Mouse (Mus musculus): Measurements from ENCODE around the gene Hsfy2. TPM values are rescaled to one million over a fixed set of nuclear protein-coding genes. Genes with fewer than 3 reads are reported as not detected.

Gene Hsfy2
- polyA plus RNA-seq (2016; fragmentation: Nextera tagmentation; extraction: Ambion mirVana) = not detected in 2 replicates

DNA sequence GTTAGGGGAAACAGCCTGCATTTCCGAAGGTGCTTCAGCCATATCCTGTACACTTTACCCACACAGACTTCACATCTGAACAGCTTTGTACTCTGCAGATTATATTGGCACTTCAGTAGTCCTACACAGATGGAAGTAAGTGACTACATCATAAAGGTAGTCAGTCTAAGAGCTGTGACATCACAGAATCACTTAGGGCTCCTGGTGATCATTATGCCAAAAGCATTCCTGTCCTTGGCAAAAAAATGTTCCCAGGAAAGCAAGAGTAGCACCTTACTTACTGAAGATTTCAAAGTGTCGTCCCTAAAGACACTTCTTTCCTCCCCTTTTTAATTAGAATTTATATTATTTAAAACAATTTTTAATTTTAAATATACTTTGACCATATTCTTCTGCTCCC, at the start of gene Hsfy2:
Gene Hsfy2 (minus strand): TSS at position 101 of the 400 bp plus-strand sequence.
- no peak for ATAC-seq (ENCODE audit: insufficient number of reproducible peaks, low FRiP score)
- no peak within 1 kb of the TSS for H3K9ac ChIP-seq
- H3K4me1 ChIP-seq (replicated peaks) = no peaks in the 10 kb centered on the region
- H3K27me3 ChIP-seq (replicated peaks) = no peaks in the 10 kb centered on the region
- H3K4me2 ChIP-seq = no peak within 1 kb of the TSS
- WGBS = 75% methylated on average over 2 of the region's 2 CpGs
- no peak within 1 kb of the TSS for H3K27ac ChIP-seq (ENCODE audit: poor library complexity, severe bottlenecking)
- H3K9me3 ChIP-seq (replicated peaks) = no peaks in the 10 kb centered on the region
- no peak within 1 kb of the TSS for H3K4me3 ChIP-seq
- no peaks in the 10 kb centered on the region for H3K36me3 ChIP-seq

DNA sequence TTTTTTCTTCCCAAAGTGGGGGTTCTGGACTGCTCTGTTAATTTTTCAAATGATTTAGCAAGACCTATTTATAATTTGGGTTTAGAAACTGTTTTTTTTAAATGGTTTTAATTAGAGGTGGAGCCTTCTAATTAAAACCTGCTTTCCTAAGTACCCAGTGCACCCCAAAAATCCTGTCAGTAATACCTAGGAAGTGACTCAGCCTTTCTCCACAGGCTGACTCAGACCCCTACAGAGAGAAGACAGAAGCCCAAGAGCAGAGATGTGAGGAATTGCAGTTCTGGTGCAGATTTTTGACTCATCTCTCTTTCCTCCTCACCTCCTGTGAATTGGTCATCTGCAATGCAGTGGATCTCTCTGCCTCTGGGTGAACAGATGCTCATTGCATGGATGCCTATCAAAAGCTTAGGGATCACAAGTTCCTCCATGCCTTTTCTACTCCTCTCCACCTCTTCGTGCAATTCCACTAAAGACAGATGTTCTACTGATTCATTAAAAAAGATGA, 47.9 kb upstream of the Hsfy2 start:
- H3K9ac ChIP-seq = no peak overlapping the region
- 82% methylated on average over 1 of the region's 1 CpGs for WGBS
- no peak overlapping the region for H3K27ac ChIP-seq (ENCODE audit: poor library complexity, severe bottlenecking)
- no peak overlapping the region for H3K4me2 ChIP-seq
- no peaks in the 10 kb centered on the region for H3K4me1 ChIP-seq (replicated peaks)
- H3K9me3 ChIP-seq (replicated peaks) = no peaks in the 10 kb centered on the region
- no peaks in the 10 kb centered on the region for H3K27me3 ChIP-seq (replicated peaks)
- no peak overlapping the region for H3K4me3 ChIP-seq
- ATAC-seq (ENCODE audit: insufficient number of reproducible peaks, low FRiP score) = no peak
- no peaks in the 10 kb centered on the region for H3K36me3 ChIP-seq

DNA sequence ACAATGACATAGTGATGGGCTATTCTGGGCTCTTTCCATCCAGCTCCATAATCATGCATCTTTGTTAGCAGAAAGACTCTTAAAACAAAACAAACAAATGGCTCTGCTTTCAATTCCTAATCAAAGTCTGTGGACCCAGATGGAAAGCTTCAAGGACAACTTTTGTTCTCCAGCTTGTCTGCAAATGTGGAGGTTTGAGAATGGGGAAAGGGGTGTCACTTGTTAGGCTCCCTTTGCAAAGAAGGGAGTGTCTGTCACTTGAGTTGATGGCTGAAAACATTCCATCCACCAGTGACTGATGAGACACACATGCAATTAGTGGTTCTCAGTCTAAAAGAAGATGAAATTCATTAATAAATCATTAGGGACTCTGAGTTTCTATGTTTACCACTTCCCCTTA, 47.3 kb upstream of the Hsfy2 start:
- H3K4me3 ChIP-seq = no peak overlapping the region
- H3K9ac ChIP-seq = no peak overlapping the region
- no peak for ATAC-seq (ENCODE audit: insufficient number of reproducible peaks, low FRiP score)
- H3K9me3 ChIP-seq (replicated peaks) = no peaks in the 10 kb centered on the region
- no peaks in the 10 kb centered on the region for H3K36me3 ChIP-seq
- H3K27me3 ChIP-seq (replicated peaks) = no peaks in the 10 kb centered on the region
- no peak overlapping the region for H3K4me2 ChIP-seq
- no peak overlapping the region for H3K27ac ChIP-seq (ENCODE audit: poor library complexity, severe bottlenecking)
- H3K4me1 ChIP-seq (replicated peaks) = no peaks in the 10 kb centered on the region

DNA sequence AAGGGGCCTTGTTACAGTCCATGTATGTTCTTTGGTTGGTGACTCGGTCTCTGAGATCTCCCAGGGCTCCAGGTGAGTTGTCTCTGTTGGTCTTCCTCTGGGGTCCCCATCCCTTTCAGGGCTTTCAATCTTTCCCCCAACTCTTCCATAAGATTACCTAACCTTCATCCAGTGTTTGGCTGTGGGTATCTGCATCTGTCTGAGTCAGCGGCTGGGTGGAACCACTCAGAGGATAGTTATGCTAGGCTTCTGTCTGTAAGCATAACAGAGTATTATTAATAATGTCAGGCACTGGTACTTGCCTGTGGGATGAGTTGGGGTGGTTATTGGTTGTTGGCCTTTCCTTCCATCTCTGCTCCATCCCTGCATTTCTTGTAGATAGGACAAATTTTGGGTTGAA, 44.0 kb upstream of the Hsfy2 start:
- 76% methylated on average over 2 of the region's 2 CpGs for WGBS
- no peak overlapping the region for H3K4me2 ChIP-seq

DNA sequence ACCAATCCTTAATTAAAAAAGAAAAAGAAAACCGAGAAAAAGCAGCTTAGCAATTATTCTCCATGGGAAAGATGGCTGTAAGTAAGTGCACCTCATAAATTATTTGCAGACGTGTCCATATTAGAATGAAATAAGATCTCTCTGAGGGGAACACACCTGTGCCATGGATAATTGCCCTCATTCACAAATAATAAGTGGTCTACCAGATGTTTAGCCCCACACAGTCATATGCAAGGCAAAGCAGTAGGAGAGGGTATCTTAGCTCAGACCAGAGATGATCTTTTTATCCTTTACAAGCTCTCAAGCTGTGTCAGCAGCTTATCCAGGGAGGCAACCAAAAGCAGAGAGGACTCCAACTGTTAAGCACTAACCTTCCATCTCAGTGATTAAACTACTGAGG, 38.0 kb upstream of the Hsfy2 start:
- no peaks in the 10 kb centered on the region for H3K9me3 ChIP-seq (replicated peaks)
- no peak overlapping the region for H3K4me2 ChIP-seq
- WGBS = 65% methylated on average over 2 of the region's 2 CpGs
- no peak for ATAC-seq (ENCODE audit: insufficient number of reproducible peaks, low FRiP score)
- H3K4me1 ChIP-seq (replicated peaks) = no peaks in the 10 kb centered on the region; the same call in 1 of the 2 replicates
- H3K27me3 ChIP-seq (replicated peaks) = no peaks in the 10 kb centered on the region
- H3K27ac ChIP-seq (ENCODE audit: poor library complexity, severe bottlenecking) = no peak overlapping the region
- H3K36me3 ChIP-seq = no peaks in the 10 kb centered on the region
- H3K9ac ChIP-seq = no peak overlapping the region
- no peak overlapping the region for H3K4me3 ChIP-seq

More for the DNA sequence above, 44.0 kb upstream of the Hsfy2 start:
- no peak overlapping the region for H3K27ac ChIP-seq (ENCODE audit: poor library complexity, severe bottlenecking)
- ATAC-seq (ENCODE audit: insufficient number of reproducible peaks, low FRiP score) = no peak
- no peaks in the 10 kb centered on the region for H3K9me3 ChIP-seq (replicated peaks)
- H3K9ac ChIP-seq = no peak overlapping the region
- no peak overlapping the region for H3K4me3 ChIP-seq
- no peaks in the 10 kb centered on the region for H3K27me3 ChIP-seq (replicated peaks)
- no peaks in the 10 kb centered on the region; the same call in 1 of the 2 replicates for H3K4me1 ChIP-seq (replicated peaks)
- no peaks in the 10 kb centered on the region for H3K36me3 ChIP-seq

DNA sequence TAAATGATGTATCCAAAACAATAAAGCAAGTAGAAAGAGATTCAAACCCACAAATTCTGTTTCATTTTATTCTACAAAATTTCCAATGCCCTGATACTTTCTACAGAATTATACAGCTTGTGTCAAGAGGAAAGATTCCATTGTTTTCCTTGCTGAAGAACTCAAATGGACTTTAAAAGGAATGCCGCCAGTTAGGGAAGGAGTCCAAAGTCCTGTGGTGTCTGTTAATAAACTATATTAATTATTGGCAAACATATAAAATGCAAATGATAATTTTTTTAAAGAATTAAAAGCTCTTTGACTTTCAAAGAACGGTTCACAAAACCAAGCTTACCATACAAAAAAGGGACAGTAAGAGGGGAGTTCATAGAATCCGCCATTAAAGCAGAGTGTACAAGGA, 37.4 kb upstream of the Hsfy2 start:
- H3K4me2 ChIP-seq = no peak overlapping the region
- no peak overlapping the region for H3K9ac ChIP-seq
- H3K4me3 ChIP-seq = no peak overlapping the region
- no peaks in the 10 kb centered on the region for H3K36me3 ChIP-seq
- no peaks in the 10 kb centered on the region for H3K27me3 ChIP-seq (replicated peaks)
- no peaks in the 10 kb centered on the region for H3K9me3 ChIP-seq (replicated peaks)
- WGBS = 79% methylated on average over 3 of the region's 3 CpGs
- no peaks in the 10 kb centered on the region; the same call in 1 of the 2 replicates for H3K4me1 ChIP-seq (replicated peaks)
- no peak for ATAC-seq (ENCODE audit: insufficient number of reproducible peaks, low FRiP score)
- no peak overlapping the region for H3K27ac ChIP-seq (ENCODE audit: poor library complexity, severe bottlenecking)

DNA sequence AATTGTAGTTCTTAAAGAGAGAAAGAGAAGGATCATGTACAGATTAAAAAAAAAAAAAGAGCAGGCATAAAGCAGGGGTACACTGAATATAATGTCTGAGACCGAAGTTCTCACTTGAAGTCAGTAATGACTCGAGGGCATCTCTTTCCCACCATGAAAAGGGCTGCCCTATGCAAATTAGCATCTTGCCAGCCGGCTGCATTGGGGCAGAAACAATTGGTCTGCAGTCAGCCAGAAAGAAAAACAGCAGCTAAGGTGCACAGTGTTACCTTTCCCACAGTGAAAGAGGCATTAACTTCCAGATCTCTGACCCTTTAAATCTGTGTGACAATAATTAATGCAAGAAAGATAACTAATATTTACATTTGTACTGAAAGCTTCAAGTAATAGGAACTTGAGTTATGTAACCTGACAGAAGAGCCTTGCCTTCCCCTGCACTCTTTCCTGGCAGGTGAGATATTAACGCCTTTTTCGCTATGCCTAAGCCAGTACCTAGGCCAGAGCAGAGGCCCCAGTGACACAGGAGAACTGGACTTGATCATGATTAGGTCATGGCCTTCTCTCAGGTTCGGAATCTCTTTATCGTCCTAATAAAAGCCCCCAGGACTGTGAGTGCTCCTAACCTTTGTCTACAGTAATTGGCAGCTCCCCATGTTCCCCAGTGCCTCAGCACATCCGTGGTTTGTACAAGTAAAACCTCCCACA, 34.2 kb upstream of the Hsfy2 start:
- Histone ChIP-seq H3K9me3 (replicated peaks) (no peaks in the 10 kb centered on the region), H3K36me3 (no peaks in the 10 kb centered on the region), H3K4me3 (no peak overlapping the region), H3K27ac (ENCODE audit: poor library complexity, severe bottlenecking) (no peak overlapping the region), H3K4me2 (no peak overlapping the region), H3K9ac (no peak overlapping the region), H3K27me3 (replicated peaks) (no peaks in the 10 kb centered on the region), H3K4me1 (replicated peaks) (no peaks in the 10 kb centered on the region)
- WGBS = 50% methylated on average over 8 of the region's 8 CpGs
- no peak for ATAC-seq (ENCODE audit: insufficient number of reproducible peaks, low FRiP score)

DNA sequence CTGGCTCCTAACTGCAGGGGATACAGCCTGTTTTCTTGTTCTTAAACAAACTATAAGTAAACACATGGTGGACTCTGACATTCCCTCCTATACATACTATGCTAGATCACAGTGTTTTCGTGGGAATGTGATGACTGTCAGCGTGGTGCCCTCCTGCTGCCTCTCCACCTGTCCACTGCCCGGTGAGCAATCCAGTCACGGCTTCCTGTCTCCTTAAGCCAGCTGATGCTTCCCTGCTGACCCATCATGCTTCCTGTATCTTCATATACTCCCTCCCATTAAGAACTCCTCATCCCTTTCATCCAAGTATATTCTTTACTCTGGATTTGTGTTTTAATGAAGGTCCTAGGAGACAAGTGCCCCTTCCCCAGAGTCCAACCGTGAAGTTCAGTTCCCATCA, 33.3 kb upstream of the Hsfy2 start:
- WGBS = 74% methylated on average over 5 of the region's 5 CpGs
- Histone ChIP-seq H3K27ac (ENCODE audit: poor library complexity, severe bottlenecking) (no peak overlapping the region), H3K4me3 (no peak overlapping the region), H3K27me3 (replicated peaks) (no peaks in the 10 kb centered on the region), H3K9ac (no peak overlapping the region), H3K36me3 (no peaks in the 10 kb centered on the region), H3K4me1 (replicated peaks) (no peaks in the 10 kb centered on the region), H3K9me3 (replicated peaks) (no peaks in the 10 kb centered on the region), H3K4me2 (no peak overlapping the region)
- ATAC-seq (ENCODE audit: insufficient number of reproducible peaks, low FRiP score) = no peak

DNA sequence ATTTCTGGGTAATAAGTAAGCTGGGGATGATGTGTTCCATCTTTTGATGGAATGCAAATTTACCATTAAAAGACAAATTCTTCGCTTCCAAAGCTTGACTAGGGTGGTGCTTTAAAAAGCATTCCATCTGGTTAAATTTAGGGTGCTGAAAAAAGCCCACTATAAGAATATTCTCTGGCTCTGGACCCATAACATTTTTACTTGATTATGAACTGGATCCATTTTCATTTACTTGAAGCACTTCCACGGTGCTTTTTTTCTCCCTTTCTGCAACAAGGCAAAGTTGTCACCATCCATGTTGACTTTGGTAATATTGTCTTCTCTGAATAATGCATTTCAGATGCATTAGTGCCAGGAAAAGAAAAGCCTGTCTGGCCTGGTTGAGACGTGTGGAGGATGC, 27.4 kb upstream of the Hsfy2 start:
- H3K9me3 ChIP-seq (replicated peaks) = no peaks in the 10 kb centered on the region
- no peak overlapping the region for H3K4me2 ChIP-seq
- ATAC-seq (ENCODE audit: insufficient number of reproducible peaks, low FRiP score) = no peak
- no peak overlapping the region for H3K4me3 ChIP-seq
- H3K27me3 ChIP-seq (replicated peaks) = no peaks in the 10 kb centered on the region
- H3K4me1 ChIP-seq (replicated peaks) = no peaks in the 10 kb centered on the region
- no peaks in the 10 kb centered on the region for H3K36me3 ChIP-seq
- H3K27ac ChIP-seq (ENCODE audit: poor library complexity, severe bottlenecking) = no peak overlapping the region
- 79% methylated on average over 3 of the region's 3 CpGs for WGBS
- H3K9ac ChIP-seq = no peak overlapping the region

DNA sequence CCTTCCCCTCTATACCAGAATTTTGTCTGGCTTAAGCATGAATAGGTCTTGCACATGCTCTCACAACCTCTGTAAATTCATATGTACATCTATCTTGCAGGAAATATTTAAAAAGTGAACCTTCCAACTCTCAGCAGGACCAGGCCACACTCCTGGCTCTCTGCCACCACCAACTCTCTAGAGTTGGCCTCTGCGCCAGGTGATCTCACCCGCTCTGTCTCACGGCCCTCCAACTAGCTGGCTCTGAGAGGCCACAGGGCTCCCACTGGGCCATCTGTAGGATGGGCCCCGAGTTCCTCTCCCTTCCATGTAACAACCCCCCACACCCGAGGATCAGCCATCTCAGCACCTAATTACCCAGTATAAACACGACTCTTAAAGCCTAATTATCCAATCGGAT, 10.4 kb downstream of the Hsfy2 start:
- no peaks in the 10 kb centered on the region for H3K36me3 ChIP-seq
- H3K4me3 ChIP-seq = no peak overlapping the region
- no peak overlapping the region for H3K9ac ChIP-seq
- no peak overlapping the region for H3K27ac ChIP-seq (ENCODE audit: poor library complexity, severe bottlenecking)
- no peaks in the 10 kb centered on the region for H3K9me3 ChIP-seq (replicated peaks)
- ATAC-seq (ENCODE audit: insufficient number of reproducible peaks, low FRiP score) = no peak
- 68% methylated on average over 7 of the region's 7 CpGs for WGBS
- H3K4me2 ChIP-seq = no peak overlapping the region
- no peaks in the 10 kb centered on the region for H3K27me3 ChIP-seq (replicated peaks)
- H3K4me1 ChIP-seq (replicated peaks) = no peaks in the 10 kb centered on the region

DNA sequence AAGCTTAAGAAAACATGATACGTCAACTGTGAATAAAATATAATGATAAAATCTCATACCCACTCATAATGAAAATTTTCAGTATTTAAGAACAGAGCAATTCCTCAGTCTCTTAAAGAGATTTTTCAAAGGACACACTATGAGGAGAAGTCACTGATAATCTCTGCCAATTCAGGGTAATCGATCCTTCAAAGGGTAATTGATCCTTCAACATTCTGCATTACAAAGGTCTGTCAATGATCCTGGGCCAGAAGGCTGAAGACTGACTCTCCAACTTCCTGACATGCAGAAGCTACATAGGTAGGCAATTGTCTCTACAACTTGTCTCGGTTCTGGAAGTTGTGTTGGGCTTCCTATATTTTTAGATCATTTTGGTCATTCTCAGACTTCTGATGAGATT, 12.9 kb downstream of the Hsfy2 start:
- H3K4me2 ChIP-seq = no peak overlapping the region
- no peak overlapping the region for H3K9ac ChIP-seq
- H3K27ac ChIP-seq (ENCODE audit: poor library complexity, severe bottlenecking) = no peak overlapping the region
- no peak overlapping the region for H3K4me3 ChIP-seq
- ATAC-seq (ENCODE audit: insufficient number of reproducible peaks, low FRiP score) = no peak
- no peaks in the 10 kb centered on the region for H3K9me3 ChIP-seq (replicated peaks)
- 74% methylated on average over 3 of the region's 3 CpGs for WGBS
- H3K36me3 ChIP-seq = no peaks in the 10 kb centered on the region
- H3K4me1 ChIP-seq (replicated peaks) = no peaks in the 10 kb centered on the region
- H3K27me3 ChIP-seq (replicated peaks) = no peaks in the 10 kb centered on the region

DNA sequence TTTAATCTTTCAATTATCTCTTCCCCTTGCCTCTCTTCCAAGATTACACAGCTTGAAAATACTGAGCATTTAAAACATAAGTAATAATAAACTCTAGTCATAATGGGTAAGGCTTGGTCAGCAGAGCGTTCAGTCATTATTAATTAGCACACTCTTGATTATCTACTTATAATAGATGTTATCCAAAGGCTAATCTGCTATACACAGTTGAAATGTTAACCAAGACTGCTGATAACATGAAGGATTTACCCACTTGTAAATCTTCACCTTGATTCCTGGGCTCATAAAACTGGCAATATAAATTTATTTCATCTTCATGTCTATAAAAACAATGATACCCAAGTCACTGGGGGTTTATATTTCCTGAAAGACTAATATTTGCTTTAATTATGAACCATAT, 24.9 kb downstream of the Hsfy2 start:
- no peaks in the 10 kb centered on the region for H3K36me3 ChIP-seq
- H3K9me3 ChIP-seq (replicated peaks) = no peaks in the 10 kb centered on the region
- 87% methylated on average over 1 of the region's 1 CpGs for WGBS

More for the DNA sequence above, 24.9 kb downstream of the Hsfy2 start:
- H3K9ac ChIP-seq = no peak overlapping the region
- no peaks in the 10 kb centered on the region for H3K27me3 ChIP-seq (replicated peaks)
- H3K27ac ChIP-seq (ENCODE audit: poor library complexity, severe bottlenecking) = no peak overlapping the region
- H3K4me3 ChIP-seq = no peak overlapping the region
- no peaks in the 10 kb centered on the region for H3K4me1 ChIP-seq (replicated peaks)
- H3K4me2 ChIP-seq = no peak overlapping the region
- ATAC-seq (ENCODE audit: insufficient number of reproducible peaks, low FRiP score) = no peak

Data from heart, embryonic 12.5 days (tissue).